Mouse (Mus musculus) lung, embryonic 15.5 days (tissue): ENCODE measurements around the gene Tas2r104. TPM values are rescaled to one million over a fixed set of nuclear protein-coding genes. Genes with fewer than 3 reads are reported as not detected.

Source experiments
- ATAC-seq: fragments of 200-750 bp; cut with Nextera tagmentation; 2 replicates; pipeline ENCODE4 v1.8.0; 2017; ENCODE audit warnings: moderate number of reproducible peaks, borderline replicate concordance; ENCODE audit not compliant: low FRiP score, low TSS enrichment; ENCODE audit errors: extremely low read depth
- H3K27ac ChIP-seq: fragments of 300-500 bp; sonication (generic); 2 replicates; pipeline ENCODE4 v1.5.1; 2015; ENCODE audit warnings: moderate library complexity, mild to moderate bottlenecking, inconsistent platforms
- H3K27me3 ChIP-seq: fragments of 300-500 bp; sonication (generic); 2 replicates; pipeline ENCODE4 v1.6.1; 2015; ENCODE audit warnings: inconsistent platforms
- H3K36me3 ChIP-seq: fragments of 300-500 bp; sonication (generic); 2 replicates; pipeline ENCODE4 v1.6.1; 2015; ENCODE audit warnings: inconsistent platforms
- H3K4me1 ChIP-seq: fragments of 300-500 bp; sonication (generic); 2 replicates; pipeline ENCODE4 v1.6.1; 2015; ENCODE audit warnings: inconsistent platforms
- H3K4me2 ChIP-seq: fragments of 300-500 bp; sonication (generic); 2 replicates; pipeline ENCODE4 v1.6.1; 2015; ENCODE audit warnings: inconsistent platforms, mild to moderate bottlenecking, moderate library complexity
- H3K4me3 ChIP-seq: fragments of 300-500 bp; sonication (generic); 2 replicates; pipeline ENCODE4 v1.5.1; 2015; ENCODE audit warnings: mild to moderate bottlenecking, inconsistent platforms
- H3K9ac ChIP-seq: fragments of 300-500 bp; sonication (generic); 2 replicates; pipeline ENCODE4 v1.6.1; 2015; ENCODE audit warnings: inconsistent platforms
- H3K9me3 ChIP-seq: fragments of 300-500 bp; sonication (generic); 2 replicates; pipeline ENCODE4 v1.6.1; 2016; ENCODE audit warnings: inconsistent platforms
- WGBS: fragments of 180-500 bp; shearing (Covaris S2); methylation state at CpG from one replicate; pipeline ENCODE4 v1.1.7; 2015; 5-methylcytosine and 5-hydroxymethylcytosine counted together
- polyA plus RNA-seq: library from polyadenylated mRNA; unstranded; fragments of >200 nt; fragmentation: Nextera tagmentation; extraction: Ambion mirVana; gene quantifications from 2 replicates; pipeline ENCODE4 v1.2.1, GENCODE M21; 2015

Gene Tas2r104
- not detected in 2 replicates for polyA plus RNA-seq

DNA sequence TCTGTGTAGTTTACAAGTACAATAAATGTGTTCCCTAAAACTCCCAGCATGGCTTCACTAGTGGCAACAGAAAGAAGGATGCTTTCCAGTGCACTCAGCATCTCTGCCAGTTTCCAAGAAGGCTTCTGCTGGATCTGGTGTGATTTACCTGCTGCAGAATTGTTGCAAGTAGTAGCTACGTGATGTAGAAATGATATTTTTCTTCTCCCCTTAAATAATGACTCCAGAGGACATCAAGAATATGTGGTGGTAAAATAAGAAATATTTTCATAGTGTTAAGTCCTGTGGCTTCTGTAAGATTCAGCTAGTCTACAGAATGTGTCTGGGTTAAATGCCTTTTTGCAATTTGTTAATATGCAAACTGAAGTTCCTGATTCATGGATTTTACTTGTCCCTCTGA, at the start of gene Tas2r104:
Tas2r104 (minus strand) TSS at position 101 of the 400 bp plus-strand sequence.
- Histone ChIP-seq H3K9me3 (no peaks in the 10 kb centered on the region), H3K36me3 (no peaks in the 10 kb centered on the region), H3K4me2 (no peak within 1 kb of the TSS), H3K27me3 (no peaks in the 10 kb centered on the region), H3K27ac (no peak within 1 kb of the TSS), H3K4me3 (no peak within 1 kb of the TSS), H3K9ac (no peak within 1 kb of the TSS), H3K4me1 (no peaks in the 10 kb centered on the region)
- ATAC-seq = no peak
- 64% methylated on average over 1 of the region's 1 CpGs for WGBS

DNA sequence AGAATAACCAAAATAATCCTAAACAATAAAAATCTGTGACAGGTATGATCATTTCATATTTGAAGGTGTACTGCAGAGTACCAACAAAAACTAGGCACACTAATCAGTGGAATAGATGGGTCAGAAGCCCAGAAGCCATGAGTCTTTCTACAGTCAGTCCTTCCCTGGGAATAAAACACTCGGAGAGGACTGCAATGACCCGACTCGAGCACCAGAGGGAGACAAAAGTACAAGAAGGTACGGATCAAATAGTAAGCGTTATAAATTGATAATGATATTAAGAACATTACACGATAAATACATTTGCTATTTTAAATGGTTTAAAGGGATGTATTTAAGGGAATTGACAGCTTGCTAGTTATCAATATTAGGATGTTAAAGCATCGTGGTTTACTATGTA, 27.3 kb upstream of the Tas2r104 start:
- ATAC-seq = no peak
- H3K27me3 ChIP-seq = no peaks in the 10 kb centered on the region
- WGBS = 39% methylated on average over 7 of the region's 7 CpGs
- H3K9ac ChIP-seq = no peak overlapping the region
- H3K4me1 ChIP-seq = no peaks in the 10 kb centered on the region
- no peaks in the 10 kb centered on the region; the same call in 1 of the 2 replicates for H3K9me3 ChIP-seq
- H3K4me3 ChIP-seq = no peak overlapping the region
- no peak overlapping the region for H3K27ac ChIP-seq
- no peaks in the 10 kb centered on the region for H3K36me3 ChIP-seq
- H3K4me2 ChIP-seq = no peak overlapping the region

DNA sequence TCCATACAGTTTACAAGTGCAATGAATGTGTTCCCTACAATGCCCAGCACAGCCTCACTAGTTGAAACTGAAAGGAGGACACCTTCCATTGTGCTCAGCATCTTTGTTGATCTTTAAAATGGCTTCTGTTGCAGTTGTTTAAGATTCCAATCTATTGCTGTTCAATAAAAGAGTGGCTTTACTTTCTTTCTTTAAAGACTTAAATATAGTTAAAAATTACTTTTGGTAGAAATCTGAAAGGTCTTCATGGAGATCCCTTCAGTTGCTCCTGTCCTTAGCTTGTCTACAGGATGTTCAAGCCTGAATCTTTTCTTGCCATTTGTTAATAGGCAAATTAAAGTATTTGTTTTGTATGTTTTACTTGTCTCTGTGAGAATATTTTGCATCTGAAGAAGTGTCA, 4.4 kb upstream of the Tas2r104 start, which contains the start of gene Tas2r114:
Tas2r114 (minus strand) TSS at position 101 of the 400 bp plus-strand sequence.
- no peak within 1 kb of the TSS for H3K4me2 ChIP-seq
- ATAC-seq = no peak
- no peaks in the 10 kb centered on the region for H3K4me1 ChIP-seq

DNA sequence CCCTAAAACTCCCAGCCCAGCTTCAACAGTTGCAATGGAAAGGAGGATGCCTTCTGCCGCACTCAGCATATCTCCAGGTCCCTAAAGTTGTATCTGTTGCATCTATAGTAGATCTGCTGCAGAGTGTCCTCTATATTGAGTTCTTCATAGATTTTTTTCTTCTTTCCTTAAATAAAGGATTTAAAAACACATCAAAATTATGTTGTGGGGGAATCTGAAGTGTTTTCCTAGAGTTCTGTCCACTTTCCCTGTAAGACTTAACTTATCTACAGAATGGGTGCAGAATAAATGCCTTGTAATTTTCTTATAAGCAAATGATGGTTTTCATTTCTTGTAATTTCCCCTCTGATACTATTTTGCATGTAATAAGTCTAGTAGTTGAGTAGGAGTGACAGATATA, 1.9 kb upstream of the Tas2r104 start, which contains the start of gene Tas2r105:
Tas2r105 (minus strand) TSS at position 101 of the 400 bp plus-strand sequence.
- H3K4me1 ChIP-seq = no peaks in the 10 kb centered on the region
- H3K9me3 ChIP-seq = no peaks in the 10 kb centered on the region
- no peak within 1 kb of the TSS for H3K27ac ChIP-seq
- H3K36me3 ChIP-seq = no peaks in the 10 kb centered on the region
- WGBS = 65% methylated on average over 1 of the region's 1 CpGs
- H3K4me3 ChIP-seq = no peak within 1 kb of the TSS
- no peak for ATAC-seq
- H3K4me2 ChIP-seq = no peak within 1 kb of the TSS
- no peaks in the 10 kb centered on the region for H3K27me3 ChIP-seq
- no peak within 1 kb of the TSS for H3K9ac ChIP-seq

More for the DNA sequence above, 4.4 kb upstream of the Tas2r104 start, which contains the start of gene Tas2r114:
- H3K27me3 ChIP-seq = no peaks in the 10 kb centered on the region
- no peaks in the 10 kb centered on the region for H3K9me3 ChIP-seq
- H3K36me3 ChIP-seq = no peaks in the 10 kb centered on the region
- H3K4me3 ChIP-seq = no peak within 1 kb of the TSS
- no peak within 1 kb of the TSS for H3K27ac ChIP-seq
- no peak within 1 kb of the TSS for H3K9ac ChIP-seq

DNA sequence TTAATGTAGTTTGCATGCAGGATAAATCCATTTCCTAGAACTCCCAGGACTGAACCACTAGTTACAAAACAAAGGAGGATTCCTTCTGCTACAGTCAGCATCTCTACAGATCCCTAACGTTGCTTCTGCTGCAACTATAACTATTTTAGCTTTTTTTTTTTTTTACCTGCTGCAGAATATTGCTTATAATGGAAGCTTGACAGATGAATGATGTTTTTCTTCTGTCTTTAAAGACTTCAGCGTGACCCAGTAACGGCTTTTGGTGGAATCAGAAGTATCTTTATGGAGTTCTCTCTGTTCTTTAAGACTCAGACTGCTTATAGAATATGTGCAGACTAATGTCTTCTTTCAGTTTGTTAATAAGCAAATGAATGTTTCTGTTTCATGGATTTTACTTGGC, 6.8 kb downstream of the Tas2r104 start, which contains the start of gene Tas2r106:
Tas2r106 (minus strand) TSS at position 101 of the 400 bp plus-strand sequence.
- H3K27ac ChIP-seq = no peak within 1 kb of the TSS
- no peak for ATAC-seq
- no peaks in the 10 kb centered on the region for H3K27me3 ChIP-seq
- no peak within 1 kb of the TSS for H3K4me2 ChIP-seq
- no peaks in the 10 kb centered on the region for H3K9me3 ChIP-seq
- no peak within 1 kb of the TSS for H3K4me3 ChIP-seq
- H3K9ac ChIP-seq = no peak within 1 kb of the TSS
- H3K4me1 ChIP-seq = no peaks in the 10 kb centered on the region
- WGBS = 67% methylated on average over 3 of the region's 3 CpGs
- no peaks in the 10 kb centered on the region for H3K36me3 ChIP-seq

DNA sequence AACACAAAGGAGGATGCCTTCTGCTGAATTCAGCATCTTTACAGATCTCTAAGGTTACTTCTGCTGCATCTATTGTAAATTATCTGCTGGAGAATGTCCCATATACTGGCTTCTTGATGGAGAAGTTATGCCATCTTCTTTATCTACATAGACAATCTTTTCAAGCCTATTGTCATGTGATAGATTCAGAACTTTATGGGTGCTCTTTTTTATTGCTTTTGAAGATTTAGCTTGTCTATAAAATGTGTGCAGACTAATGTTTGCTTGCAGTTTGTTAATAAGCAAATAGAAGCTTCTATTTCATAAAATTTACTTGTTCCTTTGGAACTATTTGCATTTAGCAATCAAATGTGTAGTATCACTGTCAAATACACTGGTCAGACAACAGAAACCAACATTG, 25.5 kb downstream of the Tas2r104 start, which contains the start of gene Tas2r107:
Tas2r107 (minus strand) TSS at position 101 of the 400 bp plus-strand sequence.
- no peak within 1 kb of the TSS for H3K4me2 ChIP-seq
- H3K36me3 ChIP-seq = no peaks in the 10 kb centered on the region
- no peak within 1 kb of the TSS for H3K27ac ChIP-seq
- no peak for ATAC-seq
- no peak within 1 kb of the TSS for H3K9ac ChIP-seq
- H3K9me3 ChIP-seq = no peaks in the 10 kb centered on the region
- no peak within 1 kb of the TSS for H3K4me3 ChIP-seq
- no peaks in the 10 kb centered on the region for H3K27me3 ChIP-seq
- no peaks in the 10 kb centered on the region for H3K4me1 ChIP-seq

Other genes starting within 250 kb of the Tas2r104 start
- not detected in 2 replicates for gene 5430401F13Rik, start 199.3 kb downstream of the Tas2r104 start, polyA plus RNA-seq
- not detected in 2 replicates for gene Gm6619, start 199.3 kb downstream of the Tas2r104 start, polyA plus RNA-seq
- gene Tas2r130, start 54.8 kb downstream of the Tas2r104 start, polyA plus RNA-seq = not detected in 2 replicates
- not detected in 2 replicates for gene Tas2r107, start 25.6 kb downstream of the Tas2r104 start, polyA plus RNA-seq
- not detected in 2 replicates for gene Tas2r106, start 6.9 kb downstream of the Tas2r104 start, polyA plus RNA-seq
- gene Tas2r105, start 1.8 kb upstream of the Tas2r104 start, polyA plus RNA-seq = not detected in 2 replicates
- gene Tas2r114, start 4.3 kb upstream of the Tas2r104 start, polyA plus RNA-seq = not detected in 2 replicates